Mouse (Mus musculus): ENCODE data around the gene Lhx4.

Gene Lhx4

DNA sequence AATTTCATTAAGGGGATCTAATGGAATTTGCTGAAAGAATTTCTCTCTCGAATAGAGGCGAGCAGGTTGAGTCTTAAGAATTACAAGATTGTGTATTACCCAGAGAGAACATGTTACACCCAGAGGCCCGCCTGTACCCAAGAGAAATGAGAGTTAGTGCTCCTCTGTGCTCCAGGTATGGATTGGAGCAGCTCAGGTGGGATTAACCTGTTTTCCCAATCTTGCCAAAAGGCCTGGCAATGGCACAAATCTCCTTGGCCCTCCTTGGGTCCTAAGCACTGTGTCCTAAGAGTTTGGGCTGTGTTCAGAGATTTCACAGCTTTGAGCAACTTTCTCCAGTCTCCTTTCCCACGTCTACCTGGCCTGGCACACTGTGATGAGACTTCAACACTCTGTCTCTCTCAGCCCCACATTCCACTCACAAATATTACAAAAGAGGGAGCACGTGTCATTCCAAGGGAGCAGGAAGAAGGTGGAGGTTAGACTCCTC, 48.2 kb downstream of the Lhx4 start:
- no peak for DNase-seq (ENCODE audit: low spot score)

DNA sequence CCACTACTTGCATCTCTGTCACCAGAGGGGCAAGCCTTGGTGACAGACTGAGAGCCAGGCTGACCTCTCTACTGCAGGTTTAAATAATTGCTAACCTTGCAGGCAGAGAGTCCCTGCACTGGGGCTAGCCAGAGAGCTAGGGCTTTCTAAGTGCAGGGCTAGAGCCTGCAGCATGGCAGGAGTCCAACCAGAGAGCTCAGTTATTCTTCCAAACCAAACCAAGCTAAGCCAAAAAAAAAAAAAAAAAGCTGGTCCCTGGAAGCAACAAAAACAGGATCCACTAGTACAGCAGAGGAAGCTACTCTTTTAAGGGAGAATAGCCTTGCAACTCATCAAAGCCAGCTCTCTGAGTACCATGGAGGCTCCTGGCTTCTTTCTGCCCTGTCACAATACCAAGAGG, 50.6 kb downstream of the Lhx4 start:
- no peak for DNase-seq (ENCODE audit: low spot score)

GRCm38 (mm10) chr1:155698373-155699159, 52.9 kb downstream of the Lhx4 start:
- no peak for DNase-seq (ENCODE audit: low spot score)

GRCm38 (mm10) chr1:155693443-155693842, 58.0 kb downstream of the Lhx4 start:
- DNase-seq (ENCODE audit: low spot score) = no peak

DNA sequence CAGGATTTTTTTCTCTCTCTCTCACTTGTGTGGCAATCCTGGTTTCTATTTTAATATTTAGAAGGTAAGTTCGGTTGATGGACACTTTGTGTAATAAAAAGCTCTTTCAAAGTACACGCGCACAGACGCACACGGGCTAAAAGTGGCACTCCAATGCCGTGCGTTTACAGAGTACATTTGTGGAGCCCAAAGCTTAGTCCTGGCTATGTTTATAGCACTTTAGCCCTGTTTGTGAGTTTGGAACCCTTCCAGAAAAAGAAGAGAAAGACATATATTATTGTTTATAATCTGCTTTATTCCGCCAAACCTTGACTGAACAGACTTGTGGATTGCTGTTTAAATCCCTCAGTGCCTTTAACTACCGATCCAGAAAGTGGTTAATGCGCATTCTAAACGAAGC, 58.5 kb downstream of the Lhx4 start:
- DNase-seq (ENCODE audit: low spot score) = no peak

DNA sequence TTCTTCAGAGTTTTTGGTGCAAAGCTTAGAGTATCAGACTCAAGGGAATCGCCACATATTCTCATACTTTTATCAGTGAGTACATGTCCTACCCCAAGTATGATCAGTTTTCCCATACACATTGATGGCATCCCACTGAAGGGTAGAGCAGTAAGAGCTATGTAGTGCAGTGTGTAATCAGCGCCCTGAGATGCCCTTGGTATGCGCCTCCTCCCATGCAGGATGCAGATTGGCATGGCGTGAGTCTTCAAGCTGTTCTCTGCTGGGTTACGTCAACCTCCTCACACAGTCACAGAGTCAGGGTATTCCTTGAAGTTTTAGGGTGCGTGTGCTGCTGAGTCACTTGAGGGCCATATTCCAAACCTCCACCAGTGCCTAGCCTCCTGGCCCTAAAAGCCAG, 59.3 kb downstream of the Lhx4 start:
- no peak for DNase-seq (ENCODE audit: low spot score)

GRCm38 (mm10) chr1:155689558-155689957, 61.9 kb downstream of the Lhx4 start:
- no peak for DNase-seq (ENCODE audit: low spot score)

DNA sequence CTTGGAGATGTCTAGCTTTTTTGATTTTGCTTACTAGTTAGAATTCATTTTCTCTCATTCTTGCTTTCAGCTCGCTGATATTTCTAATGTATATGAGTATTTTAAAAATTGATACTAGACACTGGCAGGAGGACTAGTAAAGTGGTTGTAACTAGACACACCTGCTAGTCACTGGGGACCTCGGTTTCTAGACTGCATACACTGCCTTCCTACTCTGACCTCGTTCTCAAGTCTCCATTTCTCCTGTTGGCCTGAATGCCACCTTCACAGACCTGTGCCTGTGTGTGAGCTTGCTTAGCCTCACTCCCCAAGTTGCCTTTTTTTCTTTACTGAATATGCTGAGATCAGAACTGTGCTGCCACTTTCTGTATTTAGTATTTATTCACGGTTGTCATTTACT, 62.3 kb downstream of the Lhx4 start:
- DNase-seq (ENCODE audit: low spot score) = no peak

GRCm38 (mm10) chr1:155686816-155687215, 64.7 kb downstream of the Lhx4 start:
- DNase-seq (ENCODE audit: low spot score) = no peak

DNA sequence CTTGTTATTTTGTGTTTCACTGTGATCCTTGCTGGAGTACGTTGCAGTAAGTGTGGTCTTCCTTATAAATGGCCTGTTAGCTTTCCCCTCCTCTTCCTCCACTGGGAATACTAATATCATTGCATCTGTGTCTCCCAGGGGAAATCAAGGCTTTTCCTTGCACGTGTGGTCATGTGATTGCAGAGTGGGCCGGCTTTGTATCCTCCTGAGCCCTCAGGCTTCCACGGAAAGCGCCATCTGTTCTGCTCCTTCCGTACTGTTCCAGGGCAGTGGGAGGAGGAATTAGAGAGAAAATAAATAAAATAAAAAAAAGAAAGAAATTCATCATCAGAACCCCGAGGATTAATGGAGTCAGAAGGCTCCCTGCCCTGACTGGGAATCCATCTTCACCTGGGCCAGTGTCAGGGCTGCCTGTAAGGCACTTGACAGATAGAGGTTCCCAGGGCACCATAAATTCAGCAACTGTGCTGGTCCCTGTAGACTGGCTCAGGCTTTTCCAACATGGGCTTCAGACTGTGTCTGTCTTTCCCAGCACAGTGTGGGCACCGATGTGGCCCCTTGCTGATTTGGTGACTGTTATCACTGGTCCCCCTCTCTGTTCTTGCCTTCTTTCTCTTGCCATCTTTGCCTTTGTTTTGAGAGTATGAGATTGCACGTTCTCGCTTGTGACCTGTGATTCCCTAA, 70.2 kb downstream of the Lhx4 start:
- no peak for DNase-seq (ENCODE audit: low spot score)

DNA sequence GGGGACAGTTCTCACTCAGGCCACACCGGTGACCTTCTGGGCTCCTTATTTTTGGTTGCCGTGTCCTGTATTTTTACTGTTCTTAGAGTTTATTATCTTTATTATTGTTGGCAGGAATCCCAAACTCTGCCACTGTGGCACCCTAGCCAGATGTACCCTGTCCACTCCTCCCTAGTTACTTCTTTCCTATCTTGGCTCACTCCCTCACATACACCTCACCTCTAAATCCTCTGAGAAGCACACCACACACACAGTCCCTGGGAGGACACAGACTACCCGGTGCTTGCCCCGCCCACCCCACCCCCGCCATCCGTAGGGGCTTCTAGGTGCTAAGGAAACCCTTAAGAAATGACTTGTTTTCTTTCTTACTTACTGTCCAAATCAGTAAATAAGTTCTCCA, 75.9 kb downstream of the Lhx4 start:
- DNase-seq (ENCODE audit: low spot score) = no peak

GRCm38 (mm10) chr1:155663994-155664393, 87.5 kb downstream of the Lhx4 start:
- DNase-seq (ENCODE audit: low spot score) = no peak

DNA sequence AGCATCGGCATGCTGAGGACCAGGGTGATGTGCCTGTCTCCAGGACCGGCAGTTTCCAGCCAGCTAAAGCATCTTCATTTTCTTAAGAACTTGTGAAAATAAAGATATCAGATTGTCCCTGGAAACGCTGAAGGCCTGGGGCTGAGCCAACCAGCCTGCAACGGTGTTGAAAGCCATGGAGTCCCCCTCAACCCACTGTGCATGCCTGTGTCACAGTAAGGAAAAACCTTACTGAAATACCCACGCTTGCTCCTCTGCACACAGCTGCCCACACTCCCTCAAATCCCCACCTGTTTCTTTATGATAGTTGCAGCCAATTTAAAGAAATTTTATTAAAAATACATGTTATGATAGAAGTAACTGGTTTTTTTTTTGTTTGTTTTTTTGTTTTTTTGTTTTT, 95.2 kb downstream of the Lhx4 start:
- no peak for DNase-seq (ENCODE audit: low spot score)

DNA sequence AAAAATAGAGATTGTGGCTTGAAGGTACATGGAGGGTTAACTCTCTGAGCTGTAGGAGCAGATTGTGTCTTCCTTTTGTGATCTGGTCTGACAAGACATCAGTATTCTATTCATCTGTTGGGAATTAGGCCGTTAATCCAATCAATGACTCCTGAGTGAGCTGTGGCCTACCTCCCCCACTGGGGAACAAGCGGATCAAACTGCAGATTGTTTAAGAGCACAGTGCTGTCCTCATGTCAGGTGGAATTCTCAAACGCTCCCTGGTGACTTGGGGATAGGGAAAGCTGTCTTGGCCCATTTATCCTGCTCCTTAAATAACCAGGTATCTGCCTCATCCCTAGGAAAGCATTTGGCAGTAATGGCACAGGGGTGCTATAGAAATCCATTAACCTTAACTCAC, 96.5 kb downstream of the Lhx4 start:
- DNase-seq (ENCODE audit: low spot score) = no peak

GRCm38 (mm10) chr1:155650121-155650846, 101.2 kb downstream of the Lhx4 start:
- no peak for DNase-seq (ENCODE audit: low spot score)

Measured in layer of hippocampus, adult 9-10 months (tissue).